Mouse (Mus musculus): ENCODE measurements around the gene Lsamp. TPM values are rescaled to one million over a fixed set of nuclear protein-coding genes. Genes with fewer than 3 reads are reported as not detected.
A peak's percentile ranks its signal among the peaks of the same experiment; 100 is the strongest.
"Not testable (repeated sequence)": the region's sequence is repeated elsewhere in the genome, so short reads cannot be mapped to it uniquely, and the experiment has no call there.

Lsamp gene
- total RNA-seq, 1 experiment = not detected

DNA sequence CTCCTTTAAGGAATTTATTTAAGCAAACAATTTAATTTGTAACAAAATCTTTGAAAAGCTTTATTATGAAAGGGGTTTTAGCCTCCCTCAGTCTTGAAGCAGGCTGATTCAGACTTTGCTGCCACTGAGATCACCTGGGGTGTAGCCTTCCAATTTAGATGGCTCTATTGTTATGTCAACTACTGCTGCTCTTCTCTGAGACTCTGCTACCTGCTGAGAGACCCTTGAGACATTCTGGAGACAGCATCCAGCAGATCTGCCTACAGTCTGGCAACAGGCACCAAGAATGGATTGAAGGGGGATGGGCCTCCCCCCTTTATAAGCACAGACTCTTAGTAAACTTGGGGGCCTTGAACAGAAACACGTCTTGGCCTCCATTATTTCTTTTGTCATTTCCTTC lies 632.5 kb downstream of the Lsamp start:
- H3K27ac ChIP-seq (ENCODE audit: insufficient read depth, low read depth, low read length, poor library complexity, severe bottlenecking); in situ Hi-C loops (cut with MboI; ENCODE audit: low sequenced_read_pairs in 2 of 2, unreplicated experiment in 2 of 2): not testable (repeated sequence)
- peak; percentile 61; the same call in 1 of the 2 replicates for TF ChIP-seq CHD2 (IDR thresholded peaks at IDR 0.05; ENCODE audit: low read depth, low read length)

DNA sequence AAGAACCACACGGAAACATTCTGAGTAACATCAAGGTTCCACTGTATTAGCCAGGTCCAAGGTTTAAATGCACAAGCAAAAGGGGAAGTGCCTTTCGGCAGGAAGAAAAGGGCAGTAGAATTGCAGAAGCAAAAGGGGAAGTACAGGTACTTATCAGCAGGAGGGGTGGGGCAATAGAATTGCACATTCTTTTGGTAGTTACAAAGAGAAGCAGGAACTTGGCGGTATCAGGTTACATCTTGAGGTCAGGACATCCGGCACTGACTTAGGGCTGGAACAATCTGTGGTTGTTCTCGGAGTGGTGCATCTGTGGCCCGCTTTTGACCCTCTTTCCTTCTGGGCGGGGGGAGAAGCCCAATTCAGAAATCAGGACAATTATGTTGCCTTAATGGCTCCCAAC lies 636.9 kb downstream of the Lsamp start:
- H3K4me3 ChIP-seq (ENCODE audit: insufficient read depth in 1 of 2, low read depth in 1 of 2, low read length in 2 of 2, poor library complexity in 1 of 2, severe bottlenecking in 1 of 2); H3K9me3 ChIP-seq (ENCODE audit: control insufficient read depth, insufficient read depth, low read depth, low read length); in situ Hi-C loops (cut with MboI; ENCODE audit: low sequenced_read_pairs in 2 of 2, unreplicated experiment in 2 of 2); H3K9ac ChIP-seq (ENCODE audit: insufficient read depth, low read depth, low read length, poor library complexity, severe bottlenecking); H3K27ac ChIP-seq (ENCODE audit: insufficient read depth, low read depth, low read length, poor library complexity, severe bottlenecking); DNase-seq (ENCODE audit: low read depth, low spot score); H3K36me3 ChIP-seq (ENCODE audit: control insufficient read depth, insufficient read depth, low read length, poor library complexity, severe bottlenecking): not testable (repeated sequence)
- peaks cover 3 to 19% of the 10 kb centered on the region in 2 experiments for H3K4me1 ChIP-seq (ENCODE audit: control insufficient read depth in 2 of 2, insufficient read depth in 2 of 2, low read length in 2 of 2, poor library complexity in 1 of 2)

More for the DNA sequence above, 632.5 kb downstream of the Lsamp start:
- peak; percentile 38 for DNase-seq (ENCODE audit: low read depth, low spot score)
- not testable (repeated sequence) for H3K9me3 ChIP-seq (ENCODE audit: control insufficient read depth, insufficient read depth, low read depth, low read length); H3K9ac ChIP-seq (ENCODE audit: insufficient read depth, low read depth, low read length, poor library complexity, severe bottlenecking); H3K36me3 ChIP-seq (ENCODE audit: control insufficient read depth, insufficient read depth, low read length, poor library complexity, severe bottlenecking)
- H3K4me3 ChIP-seq (ENCODE audit: insufficient read depth in 1 of 2, low read depth in 1 of 2, low read length in 2 of 2, poor library complexity in 1 of 2, severe bottlenecking in 1 of 2) = 0 out of 4 replicates have a peak overlapping the region, but pooled peaks of 1 of the 2 experiments have one; percentile 32
- H3K4me1 ChIP-seq (ENCODE audit: control insufficient read depth in 2 of 2, insufficient read depth in 2 of 2, low read length in 2 of 2, poor library complexity in 1 of 2) = peaks cover 4 to 22% of the 10 kb centered on the region in 2 experiments

DNA sequence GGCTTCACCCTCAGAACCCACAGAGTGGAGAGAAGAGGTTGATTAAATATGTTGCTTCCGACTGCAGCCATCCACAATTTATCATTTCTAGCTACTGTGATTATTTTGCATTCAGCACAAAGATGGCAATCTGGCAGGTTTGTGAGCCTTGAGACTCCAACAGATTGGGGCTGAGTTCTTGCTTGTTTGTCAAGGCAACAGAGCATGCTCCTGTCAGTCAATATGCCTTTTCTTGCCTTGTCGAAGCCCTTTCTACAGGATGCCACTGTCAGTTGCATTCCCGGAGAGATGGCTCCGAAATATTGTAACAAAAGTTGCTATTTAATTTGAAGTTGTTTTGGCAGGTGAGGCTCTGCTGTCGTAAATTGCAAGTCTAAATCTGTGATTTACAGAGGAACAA lies 643.0 kb downstream of the Lsamp start:
- Histone ChIP-seq H3K9ac (ENCODE audit: insufficient read depth, low read depth, low read length, poor library complexity, severe bottlenecking) (no peak overlapping the region), H3K4me1 (ENCODE audit: control insufficient read depth in 2 of 2, insufficient read depth in 2 of 2, low read length in 2 of 2, poor library complexity in 1 of 2) (no peaks in the 10 kb centered on the region), H3K9me3 (ENCODE audit: control insufficient read depth, insufficient read depth, low read depth, low read length) (no peaks in the 10 kb centered on the region), H3K36me3 (ENCODE audit: control insufficient read depth, insufficient read depth, low read length, poor library complexity, severe bottlenecking) (no peaks in the 10 kb centered on the region), H3K4me3 (ENCODE audit: insufficient read depth in 1 of 2, low read depth in 1 of 2, low read length in 2 of 2, poor library complexity in 1 of 2, severe bottlenecking in 1 of 2) (no peak overlapping the region), H3K27ac (ENCODE audit: insufficient read depth, low read depth, low read length, poor library complexity, severe bottlenecking) (no peak overlapping the region)
- TF ChIP-seq HCFC1 (IDR thresholded peaks at IDR 0.05; ENCODE audit: borderline replicate concordance, insufficient read depth, low read length) (no peak), CHD2 (IDR thresholded peaks at IDR 0.05; ENCODE audit: low read depth, low read length) (no peak), ZC3H11A (IDR thresholded peaks at IDR 0.05; ENCODE audit: borderline replicate concordance, low read depth, low read length) (no peak), MAFK (IDR thresholded peaks at IDR 0.05; ENCODE audit: insufficient read depth, low read depth, low read length) (no peak), ZNF384 (IDR thresholded peaks at IDR 0.05; ENCODE audit: low read depth, low read length) (no peak)
- DNase-seq (ENCODE audit: low read depth, low spot score) = no peak
- in situ Hi-C loops (cut with MboI; ENCODE audit: low sequenced_read_pairs in 2 of 2, unreplicated experiment in 2 of 2) = no loop called here

DNA sequence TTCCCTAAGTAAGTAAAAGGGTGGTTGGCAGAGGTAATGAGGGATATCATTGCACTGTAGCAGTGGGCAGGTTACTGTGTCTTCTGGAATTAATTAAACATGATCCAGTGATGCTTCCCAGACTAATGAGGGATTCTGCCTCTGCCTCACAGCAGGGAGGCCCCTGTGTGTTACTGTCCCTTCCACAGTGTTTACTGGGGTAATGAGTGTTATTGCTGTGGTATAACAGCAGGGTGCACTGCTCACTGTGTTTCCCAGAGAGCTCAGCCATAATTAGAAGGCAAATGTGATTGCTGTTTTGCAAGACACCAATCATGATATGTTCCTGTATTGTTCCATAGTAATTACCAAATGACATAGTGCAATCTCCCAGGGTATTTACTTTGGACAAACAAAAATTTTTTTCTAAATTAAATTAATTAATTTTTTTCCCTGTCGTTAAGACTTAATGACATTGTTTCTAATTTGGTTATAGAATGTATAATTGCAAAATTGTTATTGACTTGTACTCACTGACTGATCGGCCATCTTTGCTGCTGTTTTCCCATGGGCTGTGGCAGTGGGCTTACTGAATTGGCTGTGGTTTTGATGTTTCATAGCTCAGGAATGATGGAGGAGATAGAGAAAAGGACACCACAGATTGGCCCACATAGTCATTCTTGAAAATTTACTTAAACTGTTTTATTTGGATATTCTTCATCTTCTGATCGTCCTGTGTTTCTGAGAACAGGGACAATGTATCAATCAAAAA lies 655.6 kb downstream of the Lsamp start:
- TF ChIP-seq ZNF384 (IDR thresholded peaks at IDR 0.05; ENCODE audit: low read depth, low read length) (no peak), HCFC1 (IDR thresholded peaks at IDR 0.05; ENCODE audit: borderline replicate concordance, insufficient read depth, low read length) (no peak), CHD2 (IDR thresholded peaks at IDR 0.05; ENCODE audit: low read depth, low read length) (no peak), MAFK (IDR thresholded peaks at IDR 0.05; ENCODE audit: insufficient read depth, low read depth, low read length) (no peak), ZC3H11A (IDR thresholded peaks at IDR 0.05; ENCODE audit: borderline replicate concordance, low read depth, low read length) (no peak)
- Histone ChIP-seq H3K9ac (ENCODE audit: insufficient read depth, low read depth, low read length, poor library complexity, severe bottlenecking) (no peak overlapping the region), H3K4me3 (ENCODE audit: insufficient read depth in 1 of 2, low read depth in 1 of 2, low read length in 2 of 2, poor library complexity in 1 of 2, severe bottlenecking in 1 of 2) (no peak overlapping the region), H3K27ac (ENCODE audit: insufficient read depth, low read depth, low read length, poor library complexity, severe bottlenecking) (no peak overlapping the region), H3K9me3 (ENCODE audit: control insufficient read depth, insufficient read depth, low read depth, low read length) (no peaks in the 10 kb centered on the region), H3K36me3 (ENCODE audit: control insufficient read depth, insufficient read depth, low read length, poor library complexity, severe bottlenecking) (no peaks in the 10 kb centered on the region), H3K4me1 (ENCODE audit: control insufficient read depth in 2 of 2, insufficient read depth in 2 of 2, low read length in 2 of 2, poor library complexity in 1 of 2) (no peaks in the 10 kb centered on the region)
- in situ Hi-C loops (cut with MboI; ENCODE audit: low sequenced_read_pairs in 2 of 2, unreplicated experiment in 2 of 2) = no loop called here
- no peak for DNase-seq (ENCODE audit: low read depth, low spot score)

DNA sequence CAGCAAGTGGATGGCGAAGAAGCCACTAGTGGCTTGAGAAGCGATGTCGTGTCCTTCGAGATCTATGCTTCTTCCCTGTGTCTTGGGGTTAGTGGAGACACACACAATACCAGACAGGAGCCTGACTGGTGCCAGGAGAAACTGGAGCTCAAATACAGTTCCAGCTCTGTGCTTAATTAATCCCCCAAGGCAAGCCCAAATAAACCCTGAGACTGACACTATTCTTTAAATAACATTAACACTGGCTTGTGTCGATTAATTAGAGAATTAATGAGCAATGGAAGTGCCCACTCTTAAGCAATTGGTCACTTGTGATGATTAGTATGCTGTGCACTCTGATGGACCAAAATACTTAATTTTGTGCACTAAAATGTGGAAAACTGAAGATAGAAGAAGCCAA lies 668.6 kb downstream of the Lsamp start:
- Histone ChIP-seq H3K9ac (ENCODE audit: insufficient read depth, low read depth, low read length, poor library complexity, severe bottlenecking) (no peak overlapping the region), H3K9me3 (ENCODE audit: control insufficient read depth, insufficient read depth, low read depth, low read length) (no peaks in the 10 kb centered on the region), H3K27ac (ENCODE audit: insufficient read depth, low read depth, low read length, poor library complexity, severe bottlenecking) (no peak overlapping the region), H3K36me3 (ENCODE audit: control insufficient read depth, insufficient read depth, low read length, poor library complexity, severe bottlenecking) (no peaks in the 10 kb centered on the region), H3K4me3 (ENCODE audit: insufficient read depth in 1 of 2, low read depth in 1 of 2, low read length in 2 of 2, poor library complexity in 1 of 2, severe bottlenecking in 1 of 2) (no peak overlapping the region), H3K4me1 (ENCODE audit: control insufficient read depth in 2 of 2, insufficient read depth in 2 of 2, low read length in 2 of 2, poor library complexity in 1 of 2) (no peaks in the 10 kb centered on the region)
- DNase-seq (ENCODE audit: low read depth, low spot score) = no peak
- TF ChIP-seq ZNF384 (IDR thresholded peaks at IDR 0.05; ENCODE audit: low read depth, low read length) = no peak
- no peak for TF ChIP-seq HCFC1 (IDR thresholded peaks at IDR 0.05; ENCODE audit: borderline replicate concordance, insufficient read depth, low read length)
- no peak for TF ChIP-seq MAFK (IDR thresholded peaks at IDR 0.05; ENCODE audit: insufficient read depth, low read depth, low read length)
- no peak for TF ChIP-seq CHD2 (IDR thresholded peaks at IDR 0.05; ENCODE audit: low read depth, low read length)
- no peak for TF ChIP-seq ZC3H11A (IDR thresholded peaks at IDR 0.05; ENCODE audit: borderline replicate concordance, low read depth, low read length)
- in situ Hi-C loops (cut with MboI; ENCODE audit: low sequenced_read_pairs in 2 of 2, unreplicated experiment in 2 of 2) = no loop called here
